Mouse (Mus musculus) spleen, postnatal 36 days (tissue): Measurements from ENCODE around the gene Slc38a1.

ENCODE experiments used
- DNase-seq, 2 experiments: peaks; one replicate each; pipeline ENCODE4 v3.0.0; 2022; ENCODE audit warnings: low spot score in 2 of 2, mixed read lengths in 1 of 2

Slc38a1 gene

GRCm38 (mm10) chr15:96562521-96562920 lies 80.2 kb downstream of the Slc38a1 start:
- no peak for DNase-seq

- no peak for DNase-seq
Observed at GRCm38 (mm10) chr15:96560576-96561298, 82.0 kb downstream of the Slc38a1 start.

DNA sequence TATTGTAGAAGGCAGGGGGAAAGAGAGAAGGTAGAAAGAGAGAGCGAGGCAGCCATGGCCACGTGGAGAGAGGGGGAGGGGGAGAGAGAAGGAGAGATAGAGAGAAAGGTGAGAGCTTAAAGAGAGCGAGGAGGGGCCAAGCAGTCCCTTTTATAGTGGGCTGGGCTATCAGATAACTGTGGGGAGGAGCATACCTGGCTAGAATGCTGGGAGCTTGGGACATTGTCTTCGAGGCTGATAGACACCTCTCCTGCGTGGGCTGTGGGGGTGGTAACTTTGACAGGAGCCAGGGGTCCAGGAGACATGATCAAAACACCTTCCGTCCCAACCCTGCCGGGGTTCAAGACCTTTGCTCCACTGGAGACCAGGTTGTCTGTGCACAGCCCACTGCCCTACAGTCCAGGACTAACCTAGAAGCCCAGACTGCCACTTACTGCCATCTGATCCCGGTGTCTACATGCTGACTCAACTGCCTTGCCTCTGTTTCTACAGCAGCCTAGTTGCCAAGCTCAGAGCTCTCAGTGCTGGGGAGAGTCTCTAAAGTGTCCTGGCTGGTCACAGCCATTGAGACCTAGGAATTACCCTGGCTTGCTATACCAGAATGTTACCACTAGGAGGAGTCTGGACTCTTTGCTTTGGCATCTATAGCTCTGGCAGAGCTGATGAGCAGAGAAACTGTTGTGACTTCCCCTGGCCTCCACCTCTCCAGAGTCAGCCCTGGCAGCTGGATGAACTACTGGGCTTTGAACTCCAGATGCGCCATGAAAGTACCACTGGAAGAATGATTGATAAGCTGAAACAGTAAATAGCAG lies 90.9 kb downstream of the Slc38a1 start:
- DNase-seq: peak; percentile 70 to 73

DNA sequence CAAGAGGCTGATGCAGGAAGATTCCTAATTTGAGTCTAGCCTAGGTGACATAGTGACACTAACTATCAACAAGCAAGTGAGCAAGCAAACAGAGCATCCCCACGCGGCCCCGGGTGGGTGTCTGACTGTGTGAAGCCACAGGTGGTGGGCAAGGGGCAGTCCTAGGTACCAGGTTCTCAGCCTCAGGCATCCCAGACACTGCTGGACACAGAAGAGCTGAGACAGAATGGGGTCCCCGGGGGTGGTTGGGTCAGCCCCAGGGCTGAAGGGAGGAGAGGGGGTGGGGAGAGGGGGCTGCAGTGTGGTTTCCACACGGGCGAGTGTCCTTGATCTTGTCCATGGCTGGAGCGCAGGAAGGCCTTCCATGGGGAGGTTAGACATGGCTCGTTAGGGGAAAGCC lies 91.6 kb downstream of the Slc38a1 start:
- DNase-seq: no peak

DNA sequence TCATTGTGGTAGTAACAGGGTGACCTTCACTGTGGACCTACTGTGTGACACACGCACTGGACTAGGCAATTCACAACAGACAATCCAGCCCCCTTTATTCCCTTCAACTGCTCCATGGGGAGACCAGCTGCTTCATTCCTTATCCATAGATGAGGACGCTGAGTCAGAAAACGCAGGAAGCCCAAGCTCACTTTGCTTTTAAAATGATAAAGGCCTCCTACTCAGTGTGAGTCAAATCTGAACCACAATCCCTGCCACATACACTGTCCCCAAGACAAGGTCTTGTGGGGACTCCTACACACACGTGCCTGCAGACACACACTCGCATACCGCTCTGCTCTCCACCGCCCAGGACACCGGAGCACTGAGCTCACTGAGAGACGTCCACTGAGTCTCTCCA lies 94.3 kb downstream of the Slc38a1 start:
- DNase-seq: no peak

DNA sequence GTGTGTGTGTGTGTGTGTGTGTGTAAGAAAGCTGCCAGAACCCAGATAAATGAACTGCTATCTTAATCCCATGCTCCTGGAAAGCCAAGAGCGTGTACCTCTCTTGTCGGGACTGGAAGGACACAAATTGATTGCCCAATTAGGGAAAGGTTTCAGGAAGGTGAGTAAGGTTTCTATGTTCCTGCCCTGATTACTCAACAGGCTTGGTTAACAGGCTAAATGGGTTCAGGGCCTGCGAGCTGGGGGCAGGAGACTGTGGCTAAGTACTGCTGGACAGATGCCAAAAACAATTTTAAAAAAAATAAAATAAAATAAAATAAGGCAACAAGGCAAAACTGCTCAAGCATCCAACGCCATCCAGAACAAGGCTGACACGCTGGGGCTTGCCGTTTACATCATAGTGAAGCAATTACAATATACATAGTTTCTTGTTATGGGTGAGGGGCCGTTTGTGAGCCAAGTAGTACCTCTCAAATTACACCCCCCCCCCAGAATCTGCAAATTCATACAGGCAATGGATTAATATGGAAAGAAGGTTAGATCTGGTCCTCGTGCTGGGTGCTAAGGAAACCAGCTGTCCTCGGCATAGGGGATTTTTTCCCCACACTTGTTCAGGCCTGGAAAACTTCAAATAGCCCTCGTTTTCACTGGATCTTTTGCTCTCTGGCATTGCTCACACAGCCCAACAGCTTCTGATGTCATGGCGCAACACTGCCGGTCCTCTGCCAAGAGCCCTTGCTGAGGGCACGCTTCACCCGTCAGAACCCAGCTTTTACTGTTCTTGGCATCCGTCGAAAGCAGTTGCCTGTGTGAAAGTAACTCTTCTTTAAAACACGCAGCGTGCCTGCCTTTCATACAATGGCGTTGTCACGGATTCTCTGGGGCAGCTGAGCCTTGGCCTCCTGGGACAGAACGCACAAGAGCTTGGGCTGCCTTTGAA lies 95.2 kb downstream of the Slc38a1 start:
- no peak for DNase-seq

GRCm38 (mm10) chr15:96543181-96543828 lies 99.4 kb downstream of the Slc38a1 start:
- DNase-seq: peak; percentile 44 to 58

DNA sequence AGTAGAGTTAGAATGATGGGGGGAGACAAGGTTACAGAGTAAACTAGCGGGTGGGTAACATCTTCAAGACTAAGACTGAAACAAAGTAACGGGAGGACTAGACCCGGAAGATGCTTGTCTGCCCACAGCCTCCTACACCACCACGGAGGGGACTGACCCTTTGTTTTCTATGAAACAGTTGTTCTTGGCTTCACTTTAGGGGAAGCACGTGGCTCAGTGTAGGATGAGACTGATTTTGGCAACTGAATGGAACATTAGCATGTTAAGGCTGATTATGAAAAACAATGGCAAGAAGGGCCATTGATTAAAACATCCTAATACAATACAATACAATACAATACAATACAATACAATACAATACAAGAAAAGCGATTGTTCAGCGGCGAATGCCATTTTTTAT lies 100.6 kb downstream of the Slc38a1 start:
- DNase-seq: no peak

DNA sequence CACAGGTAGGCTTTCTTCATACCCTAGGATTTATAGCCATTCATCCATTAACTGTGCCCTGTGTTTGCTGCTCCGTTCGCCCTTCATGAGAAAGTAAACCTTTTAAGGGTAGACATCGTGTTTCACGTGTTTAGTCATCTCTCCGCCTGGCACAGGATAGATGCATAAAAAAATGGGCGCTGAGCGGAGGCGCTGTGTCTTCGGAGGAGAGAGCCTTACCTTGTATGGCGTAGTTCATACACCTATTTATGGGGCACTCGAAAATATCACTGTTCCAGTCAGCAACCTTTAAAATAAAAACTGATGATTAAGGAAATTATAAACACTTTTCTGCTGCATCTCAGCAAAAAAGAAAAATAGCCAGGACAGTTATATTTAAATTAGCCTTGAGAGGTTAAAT lies 105.4 kb downstream of the Slc38a1 start:
- DNase-seq: no peak

DNA sequence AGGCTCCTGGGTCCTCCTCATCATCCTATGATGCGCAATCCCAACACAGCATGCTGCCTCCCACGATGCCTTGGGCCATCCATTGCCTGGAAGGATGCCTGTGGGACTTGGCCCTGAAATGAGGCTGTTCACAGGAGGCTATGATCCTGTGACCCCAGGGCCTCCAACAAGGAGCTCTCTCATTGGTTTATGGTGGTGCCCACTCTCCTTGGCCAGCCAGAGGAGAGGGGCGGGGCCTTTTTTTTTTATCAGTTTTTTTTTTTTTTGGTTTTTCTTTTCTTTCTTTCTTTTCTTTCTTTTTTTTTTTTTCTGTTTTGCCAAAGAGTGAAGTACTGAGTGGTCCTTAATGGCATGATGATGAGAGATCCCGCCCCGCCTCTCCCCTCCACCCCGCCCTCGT lies 106.3 kb downstream of the Slc38a1 start:
- DNase-seq: no peak

GRCm38 (mm10) chr15:96527686-96528085 lies 115.0 kb downstream of the Slc38a1 start:
- DNase-seq: no peak

- DNase-seq: no peak
Observed at GRCm38 (mm10) chr15:96524239-96524738, 118.4 kb downstream of the Slc38a1 start.
